Mouse (Mus musculus) bone marrow, adult 2 months (tissue): Measurements from ENCODE around the gene AI182371.

Experiments
- CTCF ChIP-seq: fragments of 200-500 bp; IDR thresholded peaks from 2 replicates; pipeline ENCODE4 v1.5.1; 2011; ENCODE audit warnings: low read length, control low read depth; ENCODE audit not compliant: control insufficient read depth, insufficient read depth
- POLR2A ChIP-seq: fragments of 200-500 bp; IDR thresholded peaks from 2 replicates; pipeline ENCODE4 v1.6.1; 2011; ENCODE audit warnings: low read depth, mild to moderate bottlenecking, control low read depth, low read length, borderline replicate concordance; ENCODE audit not compliant: control insufficient read depth

GRCm38 (mm10) chr2:35101443-35101842, at the start of gene AI182371:
- TF ChIP-seq POLR2A (no peak), CTCF (no peak)
